Mouse (Mus musculus) intestine, postnatal 0 days (tissue): Measurements from ENCODE around the gene Bpifb3. TPM values are rescaled to one million over a fixed set of nuclear protein-coding genes. Genes with fewer than 3 reads are reported as not detected.

Source experiments
- ATAC-seq: fragments of 200-750 bp; cut with Nextera tagmentation; 2 replicates; pipeline ENCODE4 v1.8.0; 2017; ENCODE audit warnings: mild to moderate bottlenecking, moderate TSS enrichment, moderate library complexity
- H3K27ac ChIP-seq: fragments of 300-500 bp; sonication (generic); 2 replicates; pipeline ENCODE4 v1.5.1; 2014; ENCODE audit warnings: mild to moderate bottlenecking, low read depth, low read length, moderate library complexity
- H3K27me3 ChIP-seq: fragments of 300-500 bp; sonication (generic); replicated peaks from 2 replicates; pipeline ENCODE4 v1.6.1; 2014; ENCODE audit warnings: low read length, mixed read lengths; ENCODE audit not compliant: control insufficient read depth, insufficient read depth
- H3K36me3 ChIP-seq: fragments of 300-500 bp; sonication (generic); 2 replicates; pipeline ENCODE4 v1.6.1; 2014; ENCODE audit warnings: mild to moderate bottlenecking, moderate library complexity; ENCODE audit not compliant: control insufficient read depth, insufficient read depth
- H3K4me1 ChIP-seq: fragments of 300-500 bp; sonication (generic); replicated peaks from 2 replicates; pipeline ENCODE4 v1.6.1; 2014; ENCODE audit warnings: antibody characterized with exemption, low read length, mixed read lengths; ENCODE audit not compliant: control insufficient read depth, insufficient read depth
- H3K4me2 ChIP-seq: fragments of 300-500 bp; sonication (generic); replicated peaks from 2 replicates; pipeline ENCODE4 v1.6.1; 2014; ENCODE audit warnings: low read depth, mild to moderate bottlenecking, moderate library complexity
- H3K4me3 ChIP-seq: fragments of 300-500 bp; sonication (generic); 2 replicates; pipeline ENCODE4 v1.5.1; 2014; ENCODE audit warnings: low read depth, low read length
- H3K9ac ChIP-seq: fragments of 300-500 bp; sonication (generic); 2 replicates; pipeline ENCODE4 v1.6.1; 2014; ENCODE audit warnings: mild to moderate bottlenecking, low read depth, low read length
- H3K9me3 ChIP-seq: fragments of 300-500 bp; sonication (generic); 2 replicates; pipeline ENCODE4 v1.6.1; 2016; ENCODE audit warnings: mixed run types; ENCODE audit not compliant: control insufficient read depth
- CTCF ChIP-seq: sonication (generic); IDR thresholded peaks from 2 replicates; pipeline ENCODE4 v1.5.1; 2016; ENCODE audit warnings: low read depth, mild to moderate bottlenecking, control low read depth, antibody characterized with exemption, moderate library complexity
- WGBS: fragments of 180-500 bp; shearing (Covaris S2); extraction: QIAGEN DNeasy Blood & Tissue Kit; methylation state at CpG from one replicate; pipeline ENCODE4 v1.1.7; 2014; 5-methylcytosine and 5-hydroxymethylcytosine counted together
- polyA plus RNA-seq: library from polyadenylated mRNA; unstranded; fragments of >200 nt; fragmentation: Nextera tagmentation; extraction: Ambion mirVana; gene quantifications from 2 replicates; pipeline ENCODE4 v1.2.1, GENCODE M21; 2015

The Bpifb3 gene
- polyA plus RNA-seq, 1 experiment from 2014 or later = not detected

DNA sequence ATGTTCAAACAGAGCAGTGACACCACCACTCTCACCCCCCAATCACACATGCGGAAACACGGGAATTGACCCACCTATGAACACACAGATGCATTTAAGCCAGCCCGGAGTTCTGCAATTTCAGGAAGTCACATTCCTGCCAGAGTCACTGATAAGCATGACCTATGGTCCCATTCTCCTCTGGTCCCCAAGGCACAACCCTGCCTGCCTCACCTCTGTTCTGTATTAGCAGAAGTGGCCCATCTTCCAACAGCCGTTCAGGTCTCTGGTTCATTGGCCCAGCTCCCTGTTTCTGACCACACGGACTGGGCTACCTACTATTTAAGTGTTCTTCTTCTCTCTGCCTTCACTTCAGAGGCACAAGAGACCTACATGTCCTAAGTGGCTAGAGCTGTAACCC is 56.6 kb downstream of the Bpifb3 start, which contains the start of gene Bpifa6:
Gene Bpifa6 (plus strand): TSS at position 364 of the 400 bp plus-strand sequence.
- H3K9me3 ChIP-seq = no peaks in the 10 kb centered on the region
- 64% methylated on average over 5 of the region's 5 CpGs for WGBS
- no peak within 1 kb of the TSS for H3K4me2 ChIP-seq
- H3K27me3 ChIP-seq = no peaks in the 10 kb centered on the region
- no peak within 1 kb of the TSS for H3K27ac ChIP-seq
- H3K36me3 ChIP-seq = no peaks in the 10 kb centered on the region
- no peak within 1 kb of the TSS for H3K4me3 ChIP-seq
- no peaks in the 10 kb centered on the region for H3K4me1 ChIP-seq
- no peak for TF ChIP-seq CTCF
- no peak for ATAC-seq
- no peak within 1 kb of the TSS for H3K9ac ChIP-seq

Other genes starting within 250 kb of the Bpifb3 start
- gene Dnmt3c, start 221.6 kb upstream of the Bpifb3 start, polyA plus RNA-seq = not detected in 2 replicates
- gene Mapre1, start 177.0 kb upstream of the Bpifb3 start, polyA plus RNA-seq = 144 and 149 TPM in 2 replicates
- 0.04 and 0.13 TPM in 2 replicates for gene Efcab8, start 138.3 kb upstream of the Bpifb3 start, polyA plus RNA-seq
- not detected in 2 replicates for gene Sun5, start 47.1 kb upstream of the Bpifb3 start, polyA plus RNA-seq
- gene Bpifb2, start 43.2 kb upstream of the Bpifb3 start, polyA plus RNA-seq = not detected in 2 replicates
- not detected in 2 replicates for gene Bpifb6, start 17.8 kb upstream of the Bpifb3 start, polyA plus RNA-seq
- not detected in 2 replicates for gene Bpifb4, start 20.0 kb downstream of the Bpifb3 start, polyA plus RNA-seq
- not detected in 2 replicates for gene Bpifa6, start 56.7 kb downstream of the Bpifb3 start, polyA plus RNA-seq
- not detected in 2 replicates for gene Bpifa2, start 90.0 kb downstream of the Bpifb3 start, polyA plus RNA-seq
- gene Bpifa3, start 212.1 kb downstream of the Bpifb3 start, polyA plus RNA-seq = not detected in 2 replicates
- not detected in 2 replicates for gene Bpifa1, start 224.7 kb downstream of the Bpifb3 start, polyA plus RNA-seq
- not detected in 2 replicates for gene Bpifa5, start 244.4 kb downstream of the Bpifb3 start, polyA plus RNA-seq